Mouse (Mus musculus): ENCODE measurements at regions not wholly inside any gene's neighbourhood (a gene's known extent, or its start where the extent isn't known, plus 50 kb on each side); places are given as distances from the start of the nearest gene placed in this dataset.

- no peak overlapping the region for H3K4me3 ChIP-seq (ENCODE audit: low read depth, low read length)
- H3K27me3 ChIP-seq (ENCODE audit: insufficient read depth, low read length) = no peaks in the 10 kb centered on the region
- no peak for DNase-seq (ENCODE audit: low spot score)
These were observed 251.3 kb upstream of the Jun start for GRCm38 (mm10) chr4:95303337-95303736.

GRCm38 (mm10) chr4:95304006-95304405, 252.0 kb upstream of the Jun start:
- H3K4me3 ChIP-seq (ENCODE audit: low read depth, low read length) = no peak overlapping the region
- TF ChIP-seq GATA2 (IDR thresholded peaks at IDR 0.05; ENCODE audit: borderline replicate concordance, low read depth, low read length) (no peak), TAL1 (conservative IDR thresholded peaks at IDR 0.05; ENCODE audit: low read depth, low read length) (no peak), GATA1 (IDR thresholded peaks at IDR 0.05; ENCODE audit: borderline replicate concordance, low read length) (no peak), POLR2AphosphoS5 (IDR thresholded peaks at IDR 0.05; ENCODE audit: insufficient replicate concordance, low read depth, low read length) (no peak), CTCF (IDR thresholded peaks at IDR 0.05; ENCODE audit: low read depth, low read length) (no peak)
- ATAC-seq (ENCODE audit: extremely low read depth, insufficient number of reproducible peaks, low FRiP score, poor library complexity, severe bottlenecking) (no peak), DNase-seq (ENCODE audit: low spot score) (no peak)
- peaks cover 4% of the 10 kb centered on the region; the same call in 1 of the 2 replicates for H3K4me1 ChIP-seq (ENCODE audit: insufficient read depth, low read depth, low read length)
- no peaks in the 10 kb centered on the region for H3K9me3 ChIP-seq (replicated peaks)
- H3K36me3 ChIP-seq (replicated peaks) = no peaks in the 10 kb centered on the region
- H3K27me3 ChIP-seq (ENCODE audit: insufficient read depth, low read length) = no peaks in the 10 kb centered on the region

More at GRCm38 (mm10) chr4:95303337-95303736, 251.3 kb upstream of the Jun start:
- H3K4me1 ChIP-seq (ENCODE audit: insufficient read depth, low read depth, low read length) = peaks cover 4% of the 10 kb centered on the region; the same call in 1 of the 2 replicates
- no peak for ATAC-seq (ENCODE audit: extremely low read depth, insufficient number of reproducible peaks, low FRiP score, poor library complexity, severe bottlenecking)
- TF ChIP-seq CTCF (IDR thresholded peaks at IDR 0.05; ENCODE audit: low read depth, low read length) = no peak
- TF ChIP-seq TAL1 (conservative IDR thresholded peaks at IDR 0.05; ENCODE audit: low read depth, low read length) = no peak
- no peak for TF ChIP-seq GATA2 (IDR thresholded peaks at IDR 0.05; ENCODE audit: borderline replicate concordance, low read depth, low read length)
- no peak for TF ChIP-seq POLR2AphosphoS5 (IDR thresholded peaks at IDR 0.05; ENCODE audit: insufficient replicate concordance, low read depth, low read length)
- TF ChIP-seq GATA1 (IDR thresholded peaks at IDR 0.05; ENCODE audit: borderline replicate concordance, low read length) = no peak
- no peaks in the 10 kb centered on the region for H3K9me3 ChIP-seq (replicated peaks)
- no peaks in the 10 kb centered on the region for H3K36me3 ChIP-seq (replicated peaks)

GRCm38 (mm10) chr4:95307134-95307533, 250.2 kb upstream of the Fggy start:
- TF ChIP-seq CTCF (IDR thresholded peaks at IDR 0.05; ENCODE audit: low read depth, low read length) (no peak), TAL1 (conservative IDR thresholded peaks at IDR 0.05; ENCODE audit: low read depth, low read length) (no peak), POLR2AphosphoS5 (IDR thresholded peaks at IDR 0.05; ENCODE audit: insufficient replicate concordance, low read depth, low read length) (no peak), GATA1 (IDR thresholded peaks at IDR 0.05; ENCODE audit: borderline replicate concordance, low read length) (no peak), GATA2 (IDR thresholded peaks at IDR 0.05; ENCODE audit: borderline replicate concordance, low read depth, low read length) (no peak)
- Histone ChIP-seq H3K4me1 (ENCODE audit: insufficient read depth, low read depth, low read length) (peaks cover 4% of the 10 kb centered on the region; the same call in 1 of the 2 replicates), H3K36me3 (replicated peaks) (no peaks in the 10 kb centered on the region), H3K27me3 (ENCODE audit: insufficient read depth, low read length) (0 out of 2 replicates have a peak, but pooled peaks cover 3% of the 10 kb centered on the region), H3K9me3 (replicated peaks) (no peaks in the 10 kb centered on the region), H3K4me3 (ENCODE audit: low read depth, low read length) (no peak overlapping the region)
- no peak for ATAC-seq (ENCODE audit: extremely low read depth, insufficient number of reproducible peaks, low FRiP score, poor library complexity, severe bottlenecking)
- DNase-seq (ENCODE audit: low spot score) = no peak

- H3K9me3 ChIP-seq (replicated peaks) = no peaks in the 10 kb centered on the region
- DNase-seq (ENCODE audit: low spot score) = no peak
- H3K27me3 ChIP-seq (ENCODE audit: insufficient read depth, low read length) = 0 out of 2 replicates have a peak, but pooled peaks cover 3% of the 10 kb centered on the region
- no peak overlapping the region for H3K4me3 ChIP-seq (ENCODE audit: low read depth, low read length)
- H3K4me1 ChIP-seq (ENCODE audit: insufficient read depth, low read depth, low read length) = no peaks in the 10 kb centered on the region
- no peaks in the 10 kb centered on the region for H3K36me3 ChIP-seq (replicated peaks)
- TF ChIP-seq GATA2 (IDR thresholded peaks at IDR 0.05; ENCODE audit: borderline replicate concordance, low read depth, low read length) = no peak
- no peak for TF ChIP-seq TAL1 (conservative IDR thresholded peaks at IDR 0.05; ENCODE audit: low read depth, low read length)
- TF ChIP-seq GATA1 (IDR thresholded peaks at IDR 0.05; ENCODE audit: borderline replicate concordance, low read length) = no peak
- no peak for TF ChIP-seq CTCF (IDR thresholded peaks at IDR 0.05; ENCODE audit: low read depth, low read length)
- TF ChIP-seq POLR2AphosphoS5 (IDR thresholded peaks at IDR 0.05; ENCODE audit: insufficient replicate concordance, low read depth, low read length) = no peak
- ATAC-seq (ENCODE audit: extremely low read depth, insufficient number of reproducible peaks, low FRiP score, poor library complexity, severe bottlenecking) = no peak
These were observed 248.8 kb upstream of the Fggy start for GRCm38 (mm10) chr4:95308469-95308895.

GRCm38 (mm10) chr4:95310410-95310809, 246.9 kb upstream of the Fggy start:
- H3K27me3 ChIP-seq (ENCODE audit: insufficient read depth, low read length) = 0 out of 2 replicates have a peak, but pooled peaks cover 3% of the 10 kb centered on the region
- ATAC-seq (ENCODE audit: extremely low read depth, insufficient number of reproducible peaks, low FRiP score, poor library complexity, severe bottlenecking) (no peak), DNase-seq (ENCODE audit: low spot score) (no peak)
- H3K4me1 ChIP-seq (ENCODE audit: insufficient read depth, low read depth, low read length) = no peaks in the 10 kb centered on the region
- H3K36me3 ChIP-seq (replicated peaks) = no peaks in the 10 kb centered on the region
- no peak overlapping the region for H3K4me3 ChIP-seq (ENCODE audit: low read depth, low read length)
- no peak for TF ChIP-seq GATA1 (IDR thresholded peaks at IDR 0.05; ENCODE audit: borderline replicate concordance, low read length)
- no peaks in the 10 kb centered on the region for H3K9me3 ChIP-seq (replicated peaks)

- TF ChIP-seq CTCF (IDR thresholded peaks at IDR 0.05; ENCODE audit: low read depth, low read length) = no peak
- no peak for TF ChIP-seq GATA1 (IDR thresholded peaks at IDR 0.05; ENCODE audit: borderline replicate concordance, low read length)
- no peak for TF ChIP-seq POLR2AphosphoS5 (IDR thresholded peaks at IDR 0.05; ENCODE audit: insufficient replicate concordance, low read depth, low read length)
- TF ChIP-seq TAL1 (conservative IDR thresholded peaks at IDR 0.05; ENCODE audit: low read depth, low read length) = no peak
- TF ChIP-seq GATA2 (IDR thresholded peaks at IDR 0.05; ENCODE audit: borderline replicate concordance, low read depth, low read length) = no peak
- Histone ChIP-seq H3K36me3 (replicated peaks) (no peaks in the 10 kb centered on the region), H3K27me3 (ENCODE audit: insufficient read depth, low read length) (no peaks in the 10 kb centered on the region; the same call in 1 of the 2 replicates), H3K4me3 (ENCODE audit: low read depth, low read length) (no peak overlapping the region), H3K9me3 (replicated peaks) (no peaks in the 10 kb centered on the region), H3K4me1 (ENCODE audit: insufficient read depth, low read depth, low read length) (no peaks in the 10 kb centered on the region)
- DNase-seq (ENCODE audit: low spot score) (no peak), ATAC-seq (ENCODE audit: extremely low read depth, insufficient number of reproducible peaks, low FRiP score, poor library complexity, severe bottlenecking) (no peak)
These were observed 239.5 kb upstream of the Fggy start for GRCm38 (mm10) chr4:95317821-95318290.

Measured in G1E (cell line).